Mouse (Mus musculus) kidney, adult 9 months (tissue): ENCODE data around the gene Dnaja2.

Experiments used
- DNase-seq: peaks from one replicate; pipeline ENCODE4 v3.0.0; 2022

The Dnaja2 gene

DNA sequence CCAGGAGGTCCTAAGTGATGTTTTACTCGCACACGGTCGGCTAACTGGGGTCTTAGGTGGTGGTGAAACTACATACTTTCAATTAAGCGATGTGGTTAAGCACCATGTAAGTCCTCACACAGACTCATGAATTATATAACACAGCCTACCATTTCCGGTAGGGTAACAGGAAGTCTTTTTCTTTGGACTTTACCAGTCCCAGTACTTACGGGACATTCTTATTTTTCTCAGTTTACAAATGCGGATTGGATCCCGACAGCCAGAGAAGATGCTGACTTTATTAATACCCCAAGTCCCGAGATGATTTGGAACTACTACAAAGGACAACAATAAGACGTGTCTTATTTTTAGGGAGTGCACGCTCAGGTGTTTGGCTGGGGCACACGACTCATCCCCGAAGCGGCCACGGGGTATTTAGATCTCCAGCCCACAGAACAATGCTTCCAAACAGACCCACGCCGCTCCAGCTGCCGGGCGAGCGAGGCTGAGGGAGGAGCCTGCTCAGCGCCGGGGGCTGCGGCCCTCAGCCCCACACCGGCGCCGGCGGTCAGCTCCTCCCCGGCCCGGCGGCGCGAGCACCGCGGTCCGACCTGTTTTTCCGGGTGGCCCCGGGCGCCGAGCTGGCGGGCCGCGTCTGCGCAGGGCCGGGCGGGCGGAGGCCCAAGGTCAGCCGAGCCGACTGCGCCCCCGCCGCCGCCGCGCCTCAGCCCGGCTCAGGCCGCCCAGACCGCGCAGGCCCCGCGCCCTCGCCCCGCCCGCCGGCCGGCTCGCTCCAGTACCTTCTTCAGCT is 558 bp downstream of the Dnaja2 start:
- DNase-seq = peak; percentile 73

DNA sequence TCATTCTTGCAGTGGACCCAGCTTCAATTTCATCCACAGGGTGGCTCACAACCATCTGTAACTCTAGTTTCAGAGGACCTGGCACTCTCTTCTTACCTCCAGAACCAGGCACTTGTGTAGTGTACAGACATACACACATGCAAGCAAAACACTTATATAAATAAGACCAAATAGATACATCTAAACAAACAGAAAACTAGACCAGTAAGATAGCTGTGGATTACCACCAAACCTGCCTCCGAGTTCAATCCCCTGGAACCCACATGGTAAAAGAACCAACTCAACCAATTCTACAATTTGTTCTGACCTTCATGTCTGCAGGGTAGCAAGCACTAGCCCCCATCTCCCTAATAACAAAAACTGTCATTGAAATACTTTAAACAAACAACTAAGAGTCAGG is 3.2 kb downstream of the Dnaja2 start:
- no peak for DNase-seq

DNA sequence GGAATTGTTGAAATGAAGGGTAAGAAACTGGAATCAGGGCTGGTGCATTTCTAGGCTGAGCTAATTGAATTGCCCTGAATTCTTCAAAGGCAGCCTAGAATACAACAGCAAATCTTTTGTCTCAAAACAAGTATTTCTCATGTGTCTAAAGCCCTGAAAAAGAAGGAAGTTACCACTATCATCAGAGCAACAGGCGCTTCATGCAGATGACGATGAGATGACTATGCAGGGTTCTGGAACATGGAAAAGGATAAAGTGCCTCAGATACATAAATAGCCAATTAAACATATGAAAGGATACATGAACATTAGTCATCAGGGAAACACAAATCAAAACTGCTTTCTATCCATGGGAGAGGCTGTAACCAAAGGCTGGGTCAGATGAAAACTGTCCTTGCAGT is 18.8 kb downstream of the Dnaja2 start:
- no peak for DNase-seq

DNA sequence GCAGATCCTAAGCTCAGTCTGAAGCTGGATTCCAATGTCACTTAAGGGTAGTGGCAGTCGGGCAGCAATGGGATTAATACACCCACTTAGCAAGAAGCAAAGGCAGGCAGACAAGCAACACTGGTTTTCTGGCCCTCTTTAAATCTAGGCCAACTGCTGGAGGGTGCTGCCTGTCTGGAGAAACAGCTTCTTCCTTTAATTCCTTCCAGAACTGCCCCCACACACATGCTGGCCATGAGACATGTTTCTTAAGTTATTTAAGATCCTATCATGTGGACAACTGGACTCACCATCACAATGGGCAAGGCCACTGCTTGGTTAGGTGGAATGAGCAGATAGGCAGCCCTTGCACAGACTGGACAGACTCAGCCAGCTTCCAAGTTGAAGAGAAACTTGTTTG is 21.0 kb downstream of the Dnaja2 start:
- no peak for DNase-seq

DNA sequence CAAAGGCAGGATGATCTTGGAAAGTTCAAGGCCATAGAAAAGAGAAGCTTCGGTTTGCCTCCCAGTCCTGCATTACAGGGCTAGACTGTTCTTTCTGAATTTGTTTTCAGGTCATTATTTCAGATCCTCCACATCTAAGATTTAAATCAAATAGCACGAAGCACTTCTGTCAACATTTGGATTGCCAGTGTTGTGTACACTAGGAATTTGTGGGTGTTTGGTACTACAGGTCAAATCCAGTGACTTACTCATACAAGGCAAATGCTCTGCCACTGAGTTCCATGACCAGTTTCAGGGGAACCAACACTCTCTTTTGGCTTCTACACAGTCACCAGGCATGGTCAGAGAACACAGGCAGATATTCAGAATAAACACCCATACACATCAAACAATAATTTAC is 21.7 kb downstream of the Dnaja2 start:
- DNase-seq = no peak

DNA sequence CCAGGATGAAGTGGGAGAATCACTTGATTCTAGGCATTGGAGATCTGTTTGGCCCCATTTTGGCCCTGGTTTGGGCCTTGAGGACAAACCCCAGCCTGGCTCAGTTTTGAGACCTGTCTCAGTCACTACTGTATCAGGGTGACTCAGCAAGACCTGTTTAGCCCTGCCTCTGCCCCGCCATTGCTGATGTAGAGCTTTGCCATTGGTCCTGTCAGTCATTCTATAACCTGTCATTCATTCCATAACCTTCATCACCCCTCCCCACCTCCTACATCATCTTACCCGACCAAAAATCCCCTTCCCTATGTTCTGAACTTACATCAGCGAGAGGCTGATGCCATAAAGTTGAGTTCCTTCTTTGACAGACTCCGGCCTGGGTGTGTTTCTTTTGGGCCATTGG is 22.3 kb downstream of the Dnaja2 start:
- DNase-seq = no peak

DNA sequence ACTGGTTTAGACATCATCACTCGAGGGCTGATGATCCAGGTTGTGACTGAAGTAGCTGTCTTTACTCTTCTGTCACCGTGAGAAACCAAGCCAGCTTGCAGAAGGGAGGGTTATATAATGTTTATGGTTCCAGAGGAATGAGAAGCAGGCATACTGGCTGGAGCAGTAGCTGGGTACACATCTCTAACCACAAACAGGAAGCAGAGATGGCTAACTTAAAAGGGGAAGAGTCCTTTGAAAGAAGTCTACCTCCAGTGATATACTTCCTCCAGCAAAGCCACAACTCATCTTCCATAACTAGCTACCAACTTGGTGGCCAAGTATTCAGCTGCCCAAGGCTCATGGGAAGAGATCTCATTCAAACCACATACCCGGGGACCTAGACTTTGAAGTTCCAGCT is 23.7 kb downstream of the Dnaja2 start:
- DNase-seq = no peak

DNA sequence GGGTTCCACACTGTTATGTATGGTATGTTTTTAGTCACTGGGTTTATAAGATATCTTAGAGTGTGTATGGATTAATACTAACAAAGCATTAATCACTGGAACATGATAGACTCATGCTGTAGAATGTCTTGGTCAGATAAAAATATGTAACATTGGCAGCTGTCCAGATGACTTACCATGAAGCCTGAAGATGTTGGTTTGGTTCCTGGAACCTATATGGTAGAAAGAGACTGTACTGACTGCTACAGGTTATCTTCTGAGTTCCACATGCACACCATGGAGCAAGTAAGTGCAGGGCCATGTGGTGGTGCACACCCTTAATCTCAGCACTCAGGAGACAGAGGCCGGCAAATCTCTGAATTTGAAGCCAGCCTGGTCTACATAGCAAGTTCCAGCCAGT is 24.4 kb downstream of the Dnaja2 start:
- no peak for DNase-seq

DNA sequence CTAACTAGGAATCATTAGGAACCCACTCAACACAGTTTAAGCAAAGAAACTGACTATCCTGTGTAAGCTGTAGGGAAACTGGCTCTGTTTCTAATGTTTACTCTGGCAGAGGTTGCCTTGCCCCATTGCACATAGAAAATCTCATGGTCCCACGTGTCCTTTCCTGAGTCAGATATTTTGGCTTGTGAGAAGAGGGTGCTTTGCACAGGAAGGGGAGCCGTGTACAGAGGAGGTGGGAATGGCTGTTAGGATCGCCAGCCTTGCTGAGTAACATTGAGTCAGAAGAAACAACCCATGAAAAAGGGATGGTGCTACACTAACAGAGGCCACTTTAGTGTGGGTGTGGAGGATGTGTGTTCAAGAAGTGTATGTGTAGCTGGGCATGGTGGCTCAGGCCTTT is 26.2 kb downstream of the Dnaja2 start:
- no peak for DNase-seq

DNA sequence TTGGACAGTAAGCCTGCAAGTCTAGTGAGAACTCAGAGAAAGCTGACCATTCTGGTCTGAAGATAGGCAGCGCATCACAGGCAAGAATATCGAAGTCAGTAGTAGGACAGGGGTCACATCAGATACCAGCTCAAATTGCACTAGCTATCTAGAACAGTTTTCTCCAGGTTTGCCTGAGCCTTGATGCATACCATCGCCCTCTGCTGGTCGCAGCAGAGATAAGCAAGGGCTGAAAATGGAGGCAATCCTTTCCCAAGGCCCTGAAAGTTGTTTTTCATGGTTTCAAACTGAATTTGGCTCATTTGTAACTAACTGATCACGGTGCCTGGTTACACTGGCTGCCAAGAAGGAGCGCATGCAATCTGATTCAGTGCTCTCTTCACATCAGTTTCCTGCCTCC is 29.0 kb downstream of the Dnaja2 start:
- peak; percentile 57 for DNase-seq

DNA sequence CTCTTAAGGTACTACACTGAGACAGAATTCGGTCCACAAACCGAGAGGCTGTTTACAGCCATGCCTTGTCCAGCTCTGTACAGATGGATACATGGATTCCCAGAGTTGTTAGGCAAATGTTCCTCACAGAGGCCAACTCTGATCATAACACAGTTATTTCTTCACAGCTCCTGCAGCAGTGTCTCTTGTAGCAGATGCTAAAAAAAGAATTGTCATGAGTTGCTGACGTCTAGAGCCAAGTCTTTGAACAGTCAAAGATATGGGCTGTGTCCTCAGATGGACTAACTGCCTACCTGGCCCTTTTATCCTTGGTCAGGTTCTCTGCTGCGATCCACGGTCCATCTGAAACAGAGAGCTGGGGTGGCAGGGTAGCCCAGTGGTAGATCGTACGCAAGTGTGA is 31.1 kb downstream of the Dnaja2 start:
- DNase-seq = no peak

DNA sequence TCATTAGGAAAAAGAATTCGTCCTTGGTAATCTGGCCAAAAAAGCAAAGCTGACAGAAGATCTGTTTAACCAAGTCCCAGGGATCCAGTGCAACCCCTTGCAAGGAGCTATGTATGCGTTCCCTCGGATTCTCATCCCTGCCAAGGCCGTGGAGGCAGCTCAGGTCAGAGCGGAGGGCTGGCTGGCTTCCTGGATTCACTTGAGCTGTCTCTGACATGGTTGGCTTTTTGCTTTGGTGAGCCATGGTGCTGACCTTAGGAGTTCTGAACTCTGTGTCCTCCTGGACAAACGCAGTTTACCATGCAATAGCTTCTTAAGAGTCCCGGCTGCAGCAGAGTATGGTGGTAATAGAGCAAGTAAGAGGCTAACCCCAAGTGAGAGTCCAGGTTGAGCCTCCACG is 33.8 kb downstream of the Dnaja2 start:
- no peak for DNase-seq

DNA sequence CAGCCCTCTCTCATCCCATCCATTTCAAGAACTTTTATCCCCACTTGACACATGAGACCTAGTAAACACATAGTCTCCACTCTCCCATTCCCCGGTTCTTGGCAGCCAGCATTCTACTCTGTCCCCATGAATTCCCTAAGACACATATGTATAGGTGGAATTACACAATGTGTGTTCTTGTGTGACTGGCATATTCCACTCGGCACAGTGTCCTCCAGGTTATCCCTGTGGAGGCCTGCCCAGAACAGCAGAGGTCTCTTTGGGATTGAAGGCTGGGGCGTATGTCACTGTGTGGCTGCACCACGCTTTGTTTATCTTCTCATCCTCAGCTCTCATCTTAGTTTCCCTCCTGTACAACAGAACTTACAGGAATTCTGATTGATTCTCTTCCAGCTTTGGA is 34.6 kb downstream of the Dnaja2 start:
- no peak for DNase-seq

DNA sequence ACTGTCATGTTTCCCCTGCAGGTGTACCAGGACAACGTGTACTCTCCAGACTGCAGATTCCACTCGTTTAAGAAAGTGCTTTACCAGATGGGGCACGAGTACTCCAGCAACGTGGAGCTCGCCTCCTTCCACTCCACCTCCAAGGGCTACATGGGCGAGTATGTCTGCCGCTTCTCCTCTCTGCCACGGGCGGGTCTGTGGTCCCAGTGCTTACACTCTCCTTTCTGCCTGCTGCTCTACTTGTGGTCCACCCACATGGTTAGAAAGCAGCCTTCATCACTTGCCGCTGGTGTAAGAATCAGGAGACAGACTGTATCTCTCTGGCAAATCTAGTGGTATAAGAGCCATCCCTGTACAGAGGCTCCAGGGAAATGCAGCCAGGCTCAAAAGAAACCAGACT is 37.2 kb downstream of the Dnaja2 start:
- no peak for DNase-seq

DNA sequence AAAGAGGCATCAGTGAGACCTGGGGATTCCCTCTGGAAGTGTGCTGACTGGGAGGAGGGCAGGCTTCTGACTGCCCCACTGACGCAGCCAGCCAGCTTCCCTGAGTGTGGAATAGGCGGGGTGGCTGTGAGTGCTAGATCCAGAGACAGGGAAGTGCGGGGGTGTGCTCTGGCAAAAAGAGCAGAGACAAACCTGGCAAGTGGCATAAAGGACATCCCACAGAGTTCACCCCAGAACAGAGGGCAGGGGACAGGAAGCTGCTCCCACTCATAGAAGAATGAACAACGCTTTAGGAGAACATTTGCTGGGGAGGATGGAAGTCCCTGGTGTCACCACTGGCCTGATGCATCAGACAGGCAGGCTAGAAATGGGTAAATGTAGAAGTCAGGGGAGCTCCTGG is 37.8 kb downstream of the Dnaja2 start:
- DNase-seq = no peak

DNA sequence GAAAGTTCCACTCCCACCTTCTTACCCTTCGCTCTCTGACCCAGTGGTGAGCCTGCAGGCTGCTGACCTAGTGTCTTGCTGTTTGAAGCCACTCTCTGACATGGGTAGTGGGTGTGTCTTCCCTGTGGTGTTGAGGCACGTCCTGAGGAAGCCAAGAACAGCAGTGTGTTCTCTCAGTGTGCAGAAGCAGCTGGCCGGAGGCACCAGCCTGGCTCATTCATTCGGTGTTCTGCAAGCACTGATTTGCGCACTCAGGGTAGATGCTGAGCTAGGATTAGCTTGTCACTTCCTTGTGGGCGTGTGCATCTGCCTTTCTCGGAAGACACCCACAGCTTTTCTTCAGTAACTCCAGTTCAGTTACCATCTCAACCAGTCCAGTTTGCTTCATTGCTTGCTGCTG is 39.8 kb downstream of the Dnaja2 start:
- DNase-seq = no peak

DNA sequence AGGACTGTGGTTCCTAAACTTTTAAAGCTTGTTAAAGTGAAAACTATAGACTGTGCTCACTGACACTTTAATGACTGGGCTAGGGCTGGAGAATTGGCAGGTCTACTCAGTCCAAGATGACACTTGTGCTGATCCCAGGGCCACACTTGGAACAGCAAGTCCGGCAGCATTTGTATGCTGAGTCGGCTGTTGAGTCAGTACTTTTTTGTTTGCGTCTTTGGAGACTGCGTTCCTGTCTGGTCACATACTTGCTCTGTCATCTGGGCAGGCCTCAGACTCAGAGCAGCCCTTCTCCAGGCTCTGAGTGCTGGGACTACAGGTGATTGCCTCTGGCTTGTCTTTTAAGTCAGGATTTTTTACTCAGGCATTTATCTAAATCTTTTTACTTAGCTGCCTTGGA is 41.9 kb downstream of the Dnaja2 start:
- no peak for DNase-seq

DNA sequence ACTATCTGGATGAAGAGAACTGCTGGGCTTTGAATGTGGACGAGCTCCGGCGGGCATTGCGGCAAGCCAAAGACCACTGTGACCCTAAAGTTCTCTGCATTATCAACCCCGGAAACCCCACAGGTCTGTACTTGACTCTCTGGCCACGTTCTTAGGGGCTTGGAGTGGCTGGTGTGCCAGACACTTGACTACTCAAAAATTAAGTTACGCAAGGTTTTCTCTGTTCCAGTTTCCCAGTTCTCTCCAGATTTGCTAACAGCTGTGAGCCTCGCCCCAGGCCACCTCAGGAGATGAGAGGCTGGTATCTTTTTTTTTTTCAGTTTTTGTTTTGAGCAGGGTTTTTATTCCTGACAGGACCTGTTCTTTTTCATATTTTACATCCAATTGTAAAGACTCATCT is 42.9 kb downstream of the Dnaja2 start:
- no peak for DNase-seq

DNA sequence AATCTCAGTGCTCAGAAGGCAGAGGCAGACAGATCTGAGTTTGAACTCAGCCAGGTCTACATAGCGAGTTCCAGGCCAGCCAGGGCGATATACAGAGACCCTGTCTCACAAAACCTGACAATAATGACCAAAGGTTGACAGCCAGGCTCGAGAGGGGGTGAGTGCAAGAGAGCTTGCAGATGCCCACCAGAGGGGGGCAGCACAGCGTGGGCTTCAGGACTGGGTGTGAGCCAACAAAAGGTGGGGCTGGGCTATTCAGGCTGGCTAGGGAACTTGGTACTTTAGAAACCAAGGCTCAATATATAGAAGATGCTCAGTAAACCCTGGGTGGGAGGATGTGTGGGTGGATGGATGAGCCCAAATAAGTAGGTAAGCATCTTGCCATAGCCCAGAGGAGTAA is 46.5 kb downstream of the Dnaja2 start:
- DNase-seq = no peak

DNA sequence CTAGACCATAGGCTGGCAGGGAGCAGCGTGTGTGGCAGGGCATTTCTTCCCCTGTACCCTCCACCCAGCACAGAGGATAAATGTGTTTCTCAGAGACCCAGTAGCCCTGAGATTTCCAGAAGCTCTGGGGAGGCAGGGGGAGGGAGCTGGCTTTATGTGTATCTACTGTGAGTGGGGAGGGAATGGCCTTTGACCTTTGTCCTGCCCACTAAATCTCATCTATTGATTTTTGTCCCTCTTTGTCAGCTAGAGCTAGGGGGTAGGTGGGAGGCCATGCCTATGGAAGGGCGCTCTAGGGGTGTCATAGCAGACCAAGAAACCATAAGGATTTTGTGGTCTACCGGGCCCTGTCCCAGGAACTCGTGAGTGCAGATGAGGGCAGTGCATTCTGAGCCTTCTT is 48.5 kb downstream of the Dnaja2 start:
- no peak for DNase-seq

DNA sequence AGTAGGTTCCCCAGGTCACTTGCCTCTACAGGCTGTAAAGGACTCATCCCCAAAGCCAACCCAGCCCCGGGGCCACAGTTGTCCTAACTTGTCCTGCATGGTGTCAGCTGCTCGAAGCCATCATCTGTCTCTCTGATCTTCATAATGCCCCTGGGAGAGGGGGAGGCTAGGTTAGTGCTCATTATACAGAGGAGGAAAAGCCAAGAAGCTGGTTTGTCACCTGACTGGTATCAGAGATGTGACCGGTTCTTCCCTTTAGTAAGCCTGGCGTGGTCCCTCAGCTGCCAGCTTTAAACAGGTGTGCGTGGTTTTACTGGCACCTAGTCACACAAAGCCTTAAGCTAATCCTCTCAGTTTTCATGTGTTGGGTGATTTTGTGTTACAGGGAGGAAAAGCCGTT is 50.4 kb downstream of the Dnaja2 start:
- DNase-seq = no peak

DNA sequence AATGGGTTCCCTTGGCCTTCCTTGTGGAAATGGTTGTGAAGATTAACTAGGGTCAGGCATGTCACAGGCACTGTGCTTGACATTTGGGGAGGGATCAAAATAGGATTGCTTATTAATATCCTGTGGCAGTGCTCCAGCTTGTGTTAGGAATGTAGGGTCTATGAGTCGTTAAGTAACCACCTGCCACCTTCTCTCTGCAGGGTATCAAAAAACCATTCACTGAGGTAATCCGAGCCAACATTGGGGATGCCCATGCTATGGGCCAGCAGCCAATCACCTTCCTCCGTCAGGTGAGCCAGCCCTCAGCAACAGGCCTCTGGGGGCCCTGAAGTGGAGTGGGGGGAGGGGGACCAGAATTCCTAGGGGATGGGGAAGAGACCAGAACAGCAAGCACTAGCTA is 52.1 kb downstream of the Dnaja2 start:
- peak; percentile 26 for DNase-seq

DNA sequence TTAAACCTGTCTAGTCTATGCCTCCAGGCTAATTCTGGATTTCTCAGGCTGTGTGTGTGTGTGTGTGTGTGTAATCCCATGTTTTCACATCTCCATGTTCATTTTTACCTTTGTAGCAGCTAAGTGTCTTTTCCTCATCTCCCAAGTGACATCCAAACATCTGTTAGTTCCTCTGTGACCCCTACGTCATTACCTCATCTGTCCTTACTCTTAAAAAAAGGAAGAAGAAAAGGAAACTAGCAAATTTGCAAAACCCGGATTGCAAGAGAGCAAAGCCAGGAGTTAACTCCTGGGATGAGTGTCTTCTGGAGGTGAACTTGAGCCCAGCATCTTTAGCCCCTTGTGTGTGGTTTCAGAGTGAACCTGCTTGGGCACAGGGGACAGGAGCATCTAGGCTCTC is 52.8 kb downstream of the Dnaja2 start:
- DNase-seq = no peak

DNA sequence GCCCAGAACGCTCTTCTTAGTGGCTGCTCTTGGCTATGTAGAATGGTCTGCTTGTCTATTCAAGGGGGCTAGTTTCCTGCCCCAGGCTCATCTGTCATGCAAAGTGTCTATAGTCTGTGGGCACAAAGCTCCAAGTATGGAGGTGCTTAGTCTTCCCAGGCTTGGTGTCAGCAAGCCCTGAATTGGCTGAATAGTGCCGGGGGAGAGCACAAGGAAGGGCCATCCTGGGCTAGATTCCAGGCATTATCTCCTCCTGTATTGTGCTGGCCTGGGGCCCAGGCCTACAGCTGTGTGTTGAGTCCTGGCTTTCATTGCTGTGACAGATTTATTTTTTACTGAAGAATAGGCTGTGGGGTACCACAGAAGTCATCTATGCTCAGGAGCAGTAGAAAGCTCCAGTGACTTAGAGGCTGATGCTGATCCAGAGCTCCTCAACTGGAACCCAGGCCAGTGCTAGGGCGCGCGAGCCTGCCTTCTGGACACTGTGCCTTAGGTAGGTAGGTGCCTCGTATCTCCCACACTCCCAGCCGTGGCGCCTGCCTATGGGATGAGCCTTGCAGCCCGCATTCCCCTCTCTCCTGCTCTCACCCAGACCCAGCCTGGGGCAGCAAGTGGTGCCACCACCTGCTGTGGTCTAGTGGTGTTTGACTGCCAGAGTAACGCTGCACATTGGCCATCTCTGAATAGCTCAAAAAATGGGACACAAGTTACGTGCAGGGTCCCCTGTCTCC is 54.0 kb downstream of the Dnaja2 start:
- no peak for DNase-seq

DNA sequence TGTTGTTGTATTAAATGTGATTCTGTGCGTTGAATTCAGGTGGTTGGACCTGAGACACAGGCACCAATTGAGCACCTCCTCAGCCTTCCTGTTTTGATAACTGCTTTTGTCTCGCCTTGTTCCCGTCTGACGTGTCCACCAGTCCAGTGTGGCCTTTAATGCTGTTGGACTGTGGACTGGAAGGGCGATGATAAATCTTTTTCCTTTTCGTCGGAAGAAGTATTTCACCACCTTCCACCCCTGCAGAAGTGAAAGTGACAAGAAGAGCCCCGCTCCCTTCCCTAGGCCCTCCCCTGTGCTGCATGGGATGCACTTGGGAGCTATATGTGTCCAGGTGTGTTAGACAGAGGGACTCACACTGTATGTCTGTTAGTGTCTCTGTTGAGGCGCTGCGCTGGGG is 54.7 kb downstream of the Dnaja2 start:
- DNase-seq = no peak
